ENCODE assay signal across 2 mouse cellular contexts in the genomic region with DNA sequence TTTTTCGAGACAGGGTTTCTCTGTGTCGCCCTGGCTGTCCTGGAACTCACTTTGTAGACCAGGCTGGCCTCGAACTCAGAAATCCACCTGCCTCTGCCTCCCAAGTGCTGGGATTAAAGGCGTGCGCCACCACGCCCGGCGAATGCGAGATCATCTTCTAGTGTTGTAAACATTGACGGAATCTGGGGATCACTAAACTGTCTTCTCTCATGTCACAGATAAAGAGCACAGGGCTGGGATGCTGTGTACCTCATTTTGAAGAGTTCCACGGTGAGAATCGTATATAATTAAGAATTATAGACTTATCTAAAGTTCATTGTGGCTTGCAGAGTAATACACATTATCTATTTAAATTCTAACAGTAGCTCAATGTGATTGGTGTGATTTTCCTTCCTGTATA. TPM values are rescaled to one million over a fixed set of nuclear protein-coding genes. Genes with fewer than 3 reads are reported as not detected.
DNase-seq lines count a peak whose midpoint lies in the region; ATAC-seq lines count a peak whose summit lies in the region.
"Not testable (repeated sequence)": the region's sequence is repeated elsewhere in the genome, so short reads cannot be mapped to it uniquely, and the experiment has no call there.

No protein-coding gene starts in this region.

- H3K27me3 ChIP-seq in midbrain, embryonic 11.5 days (ENCODE audit: control insufficient read depth, insufficient read depth, low read length): not testable (repeated sequence)

- H3K4me3 ChIP-seq in midbrain, embryonic 11.5 days (ENCODE audit: low read depth, low read length): not testable (repeated sequence)

- H3K9me3 ChIP-seq in midbrain, embryonic 11.5 days (ENCODE audit: control insufficient read depth, low read length): not testable (repeated sequence)

- ATAC-seq in midbrain, embryonic 11.5 days (ENCODE audit: low FRiP score): not testable (repeated sequence)

- DNase-seq in heart, adult 11 months: peak; percentile 51
- peak; percentile 51 for DNase-seq in midbrain, embryonic 11.5 days (ENCODE audit: low spot score, missing footprints)

- 94% methylated on average over 12 of the region's 12 CpGs for WGBS in midbrain, embryonic 11.5 days

- H3K9ac ChIP-seq in midbrain, embryonic 11.5 days (ENCODE audit: low read length): not testable (repeated sequence)

- H3K4me1 ChIP-seq in midbrain, embryonic 11.5 days (ENCODE audit: control insufficient read depth, insufficient read depth, low read length): not testable (repeated sequence)

- H3K36me3 ChIP-seq in midbrain, embryonic 11.5 days (ENCODE audit: control insufficient read depth, insufficient read depth, low read length): not testable (repeated sequence)

- not testable (repeated sequence) for H3K27ac ChIP-seq in midbrain, embryonic 11.5 days (ENCODE audit: low read depth, low read length)

- H3K4me2 ChIP-seq in midbrain, embryonic 11.5 days: not testable (repeated sequence)

RNA-seq across cellular contexts. Expression of a gene that starts 26.7 kb away (rescaled TPM):
- polyA plus RNA-seq in midbrain, embryonic 11.5 days (2014; fragmentation: Nextera tagmentation; extraction: Ambion mirVana): 19.4 and 20.0 TPM in 2 replicates
